Mouse (Mus musculus): ENCODE measurements around the gene Ccdc85b.

Gene Ccdc85b

GRCm38 (mm10) chr19:5456241-5456921 lies 1.3 kb downstream of the Ccdc85b start:
- peak; percentile 52 for DNase-seq (ENCODE audit: low read depth)

- no peak for DNase-seq (ENCODE audit: low read depth)
Measured at GRCm38 (mm10) chr19:5455568-5455967, 2.1 kb downstream of the Ccdc85b start.

GRCm38 (mm10) chr19:5455037-5455436 lies 2.7 kb downstream of the Ccdc85b start:
- DNase-seq (ENCODE audit: low read depth) = no peak

GRCm38 (mm10) chr19:5451766-5452165 lies 5.9 kb downstream of the Ccdc85b start:
- DNase-seq (ENCODE audit: low read depth) = peak; percentile 56

- no peak for DNase-seq (ENCODE audit: low read depth)
Measured at GRCm38 (mm10) chr19:5449673-5450072, 8.0 kb downstream of the Ccdc85b start.

- peak; percentile 84 for DNase-seq (ENCODE audit: low read depth)
Measured at GRCm38 (mm10) chr19:5448354-5449150, 9.1 kb downstream of the Ccdc85b start.

- peak; percentile 85 for DNase-seq (ENCODE audit: low read depth)
Measured at GRCm38 (mm10) chr19:5447515-5448353, 10.0 kb downstream of the Ccdc85b start, which contains the start of gene Fosl1. Gene Fosl1 (plus strand): TSS chr19:5447547.

- no peak for DNase-seq (ENCODE audit: low read depth)
Measured at GRCm38 (mm10) chr19:5445747-5446146, 11.9 kb downstream of the Ccdc85b start.

- no peak for DNase-seq (ENCODE audit: low read depth)
Measured at GRCm38 (mm10) chr19:5444954-5445353, 12.7 kb downstream of the Ccdc85b start.

GRCm38 (mm10) chr19:5444371-5444908 lies 13.3 kb downstream of the Ccdc85b start:
- DNase-seq (ENCODE audit: low read depth) = peak; percentile 81

GRCm38 (mm10) chr19:5433951-5434350 lies 23.7 kb downstream of the Ccdc85b start:
- DNase-seq (ENCODE audit: low read depth) = no peak

- peak; percentile 91 for DNase-seq (ENCODE audit: low read depth)
Measured at GRCm38 (mm10) chr19:5432992-5433852, 24.5 kb downstream of the Ccdc85b start.

- DNase-seq (ENCODE audit: low read depth) = no peak
Measured at GRCm38 (mm10) chr19:5431911-5432464, 25.7 kb downstream of the Ccdc85b start.

GRCm38 (mm10) chr19:5430408-5430807 lies 27.3 kb downstream of the Ccdc85b start:
- DNase-seq (ENCODE audit: low read depth) = no peak

- no peak for DNase-seq (ENCODE audit: low read depth)
Measured at GRCm38 (mm10) chr19:5429806-5430205, 27.9 kb downstream of the Ccdc85b start.

- no peak for DNase-seq (ENCODE audit: low read depth)
Measured at GRCm38 (mm10) chr19:5429219-5429618, 28.5 kb downstream of the Ccdc85b start.

GRCm38 (mm10) chr19:5428083-5428482 lies 29.6 kb downstream of the Ccdc85b start:
- DNase-seq (ENCODE audit: low read depth) = peak; percentile 75

- no peak for DNase-seq (ENCODE audit: low read depth)
Measured at GRCm38 (mm10) chr19:5426640-5427290, 30.9 kb downstream of the Ccdc85b start.

- no peak for DNase-seq (ENCODE audit: low read depth)
Measured at GRCm38 (mm10) chr19:5425906-5426565, 31.7 kb downstream of the Ccdc85b start.
